Mouse (Mus musculus): ENCODE results near the gene Egr2. TPM values are rescaled to one million over a fixed set of nuclear protein-coding genes. Genes with fewer than 3 reads are reported as not detected.
A peak's percentile ranks its signal among the peaks of the same experiment; 100 is the strongest.

Gene Egr2
- polyA plus RNA-seq, 1 experiment, result 1.4 TPM

- TF ChIP-seq POLR2A (IDR thresholded peaks at IDR 0.05; ENCODE audit: borderline replicate concordance, extremely low read depth, insufficient read depth, insufficient read length, poor library complexity, severe bottlenecking) (no peak), CTCF (IDR thresholded peaks at IDR 0.05; ENCODE audit: borderline replicate concordance, extremely low read depth, insufficient read depth, insufficient read length) (no peak)
- DNase-seq (ENCODE audit: low read depth), result no peak
These were observed 22.4 kb upstream of the Egr2 start for GRCm38 (mm10) chr10:67512871-67513270.

- no peak for DNase-seq (ENCODE audit: low read depth)
- TF ChIP-seq POLR2A (IDR thresholded peaks at IDR 0.05; ENCODE audit: borderline replicate concordance, extremely low read depth, insufficient read depth, insufficient read length, poor library complexity, severe bottlenecking), result no peak
- no peak for TF ChIP-seq CTCF (IDR thresholded peaks at IDR 0.05; ENCODE audit: borderline replicate concordance, extremely low read depth, insufficient read depth, insufficient read length)
These were observed 16.5 kb upstream of the Egr2 start for GRCm38 (mm10) chr10:67518733-67519132.

GRCm38 (mm10) chr10:67524130-67524529 is 11.1 kb upstream of the Egr2 start:
- no peak for TF ChIP-seq CTCF (IDR thresholded peaks at IDR 0.05; ENCODE audit: borderline replicate concordance, extremely low read depth, insufficient read depth, insufficient read length)
- no peak for TF ChIP-seq POLR2A (IDR thresholded peaks at IDR 0.05; ENCODE audit: borderline replicate concordance, extremely low read depth, insufficient read depth, insufficient read length, poor library complexity, severe bottlenecking)
- DNase-seq (ENCODE audit: low read depth), result no peak

GRCm38 (mm10) chr10:67524694-67525093 is 10.6 kb upstream of the Egr2 start:
- TF ChIP-seq CTCF (IDR thresholded peaks at IDR 0.05; ENCODE audit: borderline replicate concordance, extremely low read depth, insufficient read depth, insufficient read length) (no peak), POLR2A (IDR thresholded peaks at IDR 0.05; ENCODE audit: borderline replicate concordance, extremely low read depth, insufficient read depth, insufficient read length, poor library complexity, severe bottlenecking) (no peak)
- no peak for DNase-seq (ENCODE audit: low read depth)

- peak; percentile 73 for DNase-seq (ENCODE audit: low read depth)
- TF ChIP-seq CTCF (IDR thresholded peaks at IDR 0.05; ENCODE audit: borderline replicate concordance, extremely low read depth, insufficient read depth, insufficient read length) (no peak), POLR2A (IDR thresholded peaks at IDR 0.05; ENCODE audit: borderline replicate concordance, extremely low read depth, insufficient read depth, insufficient read length, poor library complexity, severe bottlenecking) (no peak)
These were observed 8.8 kb upstream of the Egr2 start for GRCm38 (mm10) chr10:67526435-67526834.

GRCm38 (mm10) chr10:67529769-67530168 is 5.5 kb upstream of the Egr2 start:
- DNase-seq (ENCODE audit: low read depth), result no peak
- TF ChIP-seq CTCF (IDR thresholded peaks at IDR 0.05; ENCODE audit: borderline replicate concordance, extremely low read depth, insufficient read depth, insufficient read length) (no peak), POLR2A (IDR thresholded peaks at IDR 0.05; ENCODE audit: borderline replicate concordance, extremely low read depth, insufficient read depth, insufficient read length, poor library complexity, severe bottlenecking) (no peak)

GRCm38 (mm10) chr10:67535972-67536371 is 697 bp downstream of the Egr2 start:
- peak; percentile 73 for DNase-seq (ENCODE audit: low read depth)
- TF ChIP-seq POLR2A (IDR thresholded peaks at IDR 0.05; ENCODE audit: borderline replicate concordance, extremely low read depth, insufficient read depth, insufficient read length, poor library complexity, severe bottlenecking) (no peak), CTCF (IDR thresholded peaks at IDR 0.05; ENCODE audit: borderline replicate concordance, extremely low read depth, insufficient read depth, insufficient read length) (peak; percentile 75)

- peak; percentile 49 for DNase-seq (ENCODE audit: low read depth)
- TF ChIP-seq CTCF (IDR thresholded peaks at IDR 0.05; ENCODE audit: borderline replicate concordance, extremely low read depth, insufficient read depth, insufficient read length) (no peak), POLR2A (IDR thresholded peaks at IDR 0.05; ENCODE audit: borderline replicate concordance, extremely low read depth, insufficient read depth, insufficient read length, poor library complexity, severe bottlenecking) (no peak)
These were observed 1.4 kb downstream of the Egr2 start for GRCm38 (mm10) chr10:67536621-67537141.

GRCm38 (mm10) chr10:67537151-67537994 is 2.1 kb downstream of the Egr2 start:
- TF ChIP-seq CTCF (IDR thresholded peaks at IDR 0.05; ENCODE audit: borderline replicate concordance, extremely low read depth, insufficient read depth, insufficient read length) (no peak), POLR2A (IDR thresholded peaks at IDR 0.05; ENCODE audit: borderline replicate concordance, extremely low read depth, insufficient read depth, insufficient read length, poor library complexity, severe bottlenecking) (no peak)
- DNase-seq (ENCODE audit: low read depth), result peak; percentile 95

GRCm38 (mm10) chr10:67538106-67538505 is 2.8 kb downstream of the Egr2 start:
- no peak for TF ChIP-seq POLR2A (IDR thresholded peaks at IDR 0.05; ENCODE audit: borderline replicate concordance, extremely low read depth, insufficient read depth, insufficient read length, poor library complexity, severe bottlenecking)
- TF ChIP-seq CTCF (IDR thresholded peaks at IDR 0.05; ENCODE audit: borderline replicate concordance, extremely low read depth, insufficient read depth, insufficient read length), result no peak
- no peak for DNase-seq (ENCODE audit: low read depth)

GRCm38 (mm10) chr10:67538585-67539400 is 3.5 kb downstream of the Egr2 start:
- TF ChIP-seq POLR2A (IDR thresholded peaks at IDR 0.05; ENCODE audit: borderline replicate concordance, extremely low read depth, insufficient read depth, insufficient read length, poor library complexity, severe bottlenecking), result no peak
- no peak for TF ChIP-seq CTCF (IDR thresholded peaks at IDR 0.05; ENCODE audit: borderline replicate concordance, extremely low read depth, insufficient read depth, insufficient read length)
- DNase-seq (ENCODE audit: low read depth), result no peak
